28 mouse cellular contexts compared by ENCODE assay signal in the genomic region with DNA sequence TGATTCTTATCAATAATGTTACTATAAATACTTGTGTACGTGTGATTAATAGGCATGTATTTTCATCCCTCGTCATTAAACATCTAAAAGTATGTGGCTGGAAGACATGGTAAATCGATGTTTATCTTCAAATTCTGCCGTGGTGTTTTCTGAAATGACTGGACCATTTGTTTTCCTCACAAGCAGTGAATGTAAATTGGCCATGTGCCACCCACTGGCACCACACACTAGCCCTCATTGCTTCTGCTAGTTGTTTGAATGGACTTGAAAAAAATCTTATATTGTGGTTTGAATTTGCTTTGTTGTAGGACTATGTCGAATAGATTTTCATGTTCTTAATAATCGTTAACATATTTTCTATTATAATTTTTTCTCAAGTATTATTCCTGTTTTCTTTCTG. TPM values are rescaled to one million over a fixed set of nuclear protein-coding genes. Genes with fewer than 3 reads are reported as not detected.
DNase-seq lines count a peak whose midpoint lies in the region; ATAC-seq and TF ChIP-seq lines count a peak whose summit lies in the region.
"Had no signal": no experiment of that assay in that cellular context is flagged by ENCODE, and none has a peak within 500 bp of the region (broad histone marks: within the 10 kb centered on the region; RNA-seq: fewer than 3 reads in every experiment).

No protein-coding gene starts in this region.

- no peak overlapping the region for H3K4me3 ChIP-seq in forebrain, embryonic 14.5 days (ENCODE audit: low read depth, low read length)
- H3K4me3 ChIP-seq in forebrain, embryonic 10.5 days = no peak overlapping the region
- H3K4me3 ChIP-seq in hindbrain, postnatal 0 days (ENCODE audit: low read length) = no peak overlapping the region
- no peak overlapping the region for H3K4me3 ChIP-seq in hindbrain, embryonic 11.5 days (ENCODE audit: low read depth, low read length)
- no peak overlapping the region for H3K4me3 ChIP-seq in midbrain, embryonic 14.5 days (replicated peaks; ENCODE audit: low read depth, low read length)
- H3K4me3 ChIP-seq in midbrain, embryonic 10.5 days = no peak overlapping the region
- H3K4me3 ChIP-seq: embryonic facial prominence, embryonic 12.5 days; embryonic facial prominence, embryonic 15.5 days; forebrain, embryonic 12.5 days; heart, embryonic 10.5 days; heart, embryonic 13.5 days; hindbrain, embryonic 13.5 days had no signal

- 76% methylated on average over 6 of the region's 6 CpGs for WGBS in forebrain, embryonic 14.5 days
- 89% methylated on average over 6 of the region's 6 CpGs for WGBS in forebrain, embryonic 10.5 days
- WGBS in hindbrain, postnatal 0 days = 68% methylated on average over 6 of the region's 6 CpGs
- 83% methylated on average over 6 of the region's 6 CpGs for WGBS in hindbrain, embryonic 11.5 days
- 87% methylated on average over 6 of the region's 6 CpGs for WGBS in midbrain, embryonic 14.5 days
- WGBS in midbrain, embryonic 10.5 days = 89% methylated on average over 6 of the region's 6 CpGs

- H3K36me3 ChIP-seq in forebrain, embryonic 14.5 days (ENCODE audit: control insufficient read depth, insufficient read depth, low read length) = no peaks in the 10 kb centered on the region
- no peaks in the 10 kb centered on the region for H3K36me3 ChIP-seq in forebrain, embryonic 10.5 days (replicated peaks)
- no peaks in the 10 kb centered on the region for H3K36me3 ChIP-seq in hindbrain, postnatal 0 days (ENCODE audit: insufficient read depth, low read length)
- H3K36me3 ChIP-seq in hindbrain, embryonic 11.5 days (ENCODE audit: control insufficient read depth, insufficient read depth, low read length) = no peaks in the 10 kb centered on the region
- no peaks in the 10 kb centered on the region for H3K36me3 ChIP-seq in midbrain, embryonic 14.5 days (ENCODE audit: control insufficient read depth, insufficient read depth, low read length)
- no peaks in the 10 kb centered on the region for H3K36me3 ChIP-seq in midbrain, embryonic 10.5 days
- H3K36me3 ChIP-seq: embryonic facial prominence, embryonic 12.5 days; embryonic facial prominence, embryonic 15.5 days; forebrain, embryonic 12.5 days; heart, embryonic 10.5 days; heart, embryonic 13.5 days; hindbrain, embryonic 13.5 days had no signal

- H3K9ac ChIP-seq in forebrain, embryonic 14.5 days (ENCODE audit: low read length) = no peak overlapping the region
- no peak overlapping the region for H3K9ac ChIP-seq in hindbrain, postnatal 0 days (replicated peaks; ENCODE audit: low read length)
- no peak overlapping the region for H3K9ac ChIP-seq in hindbrain, embryonic 11.5 days (ENCODE audit: low read depth, low read length)
- no peak overlapping the region for H3K9ac ChIP-seq in midbrain, embryonic 14.5 days (replicated peaks; ENCODE audit: low read length)
- H3K9ac ChIP-seq: embryonic facial prominence, embryonic 12.5 days; embryonic facial prominence, embryonic 15.5 days; forebrain, embryonic 12.5 days; heart, embryonic 13.5 days; hindbrain, embryonic 13.5 days had no signal

- no peaks in the 10 kb centered on the region for H3K27me3 ChIP-seq in forebrain, embryonic 14.5 days (replicated peaks; ENCODE audit: control insufficient read depth, insufficient read depth, low read length)
- no peaks in the 10 kb centered on the region for H3K27me3 ChIP-seq in forebrain, embryonic 10.5 days (ENCODE audit: poor library complexity, severe bottlenecking)
- no peaks in the 10 kb centered on the region for H3K27me3 ChIP-seq in hindbrain, postnatal 0 days (ENCODE audit: insufficient read depth, low read length)
- no peaks in the 10 kb centered on the region for H3K27me3 ChIP-seq in hindbrain, embryonic 11.5 days (ENCODE audit: control insufficient read depth, insufficient read depth, low read length)
- no peaks in the 10 kb centered on the region for H3K27me3 ChIP-seq in midbrain, embryonic 14.5 days (ENCODE audit: control insufficient read depth, insufficient read depth, low read length)
- no peaks in the 10 kb centered on the region for H3K27me3 ChIP-seq in midbrain, embryonic 10.5 days (ENCODE audit: low read depth, poor library complexity, severe bottlenecking)
- H3K27me3 ChIP-seq: embryonic facial prominence, embryonic 12.5 days; embryonic facial prominence, embryonic 15.5 days; forebrain, embryonic 12.5 days; heart, embryonic 13.5 days; hindbrain, embryonic 13.5 days had no signal

- H3K4me1 ChIP-seq in forebrain, embryonic 14.5 days (ENCODE audit: control insufficient read depth, insufficient read depth, low read length) = no peaks in the 10 kb centered on the region
- H3K4me1 ChIP-seq in forebrain, embryonic 10.5 days = no peaks in the 10 kb centered on the region
- no peaks in the 10 kb centered on the region for H3K4me1 ChIP-seq in hindbrain, postnatal 0 days (ENCODE audit: insufficient read depth, low read length)
- H3K4me1 ChIP-seq in hindbrain, embryonic 11.5 days (replicated peaks; ENCODE audit: control insufficient read depth, insufficient read depth, low read length) = no peaks in the 10 kb centered on the region
- H3K4me1 ChIP-seq in midbrain, embryonic 14.5 days (ENCODE audit: control insufficient read depth, insufficient read depth, low read length) = no peaks in the 10 kb centered on the region
- H3K4me1 ChIP-seq in midbrain, embryonic 10.5 days = no peaks in the 10 kb centered on the region
- H3K4me1 ChIP-seq: embryonic facial prominence, embryonic 12.5 days; embryonic facial prominence, embryonic 15.5 days; forebrain, embryonic 12.5 days; heart, embryonic 10.5 days; heart, embryonic 13.5 days; hindbrain, embryonic 13.5 days had no signal

- no peak for TF ChIP-seq CTCF in hindbrain, postnatal 0 days (IDR thresholded peaks at IDR 0.05; ENCODE audit: low read depth)
- no peak for TF ChIP-seq CTCF in brain, embryonic 14.5 days (IDR thresholded peaks at IDR 0.05; ENCODE audit: borderline replicate concordance, extremely low read depth, insufficient read depth, insufficient read length)

- ATAC-seq in forebrain, embryonic 14.5 days = no peak
- ATAC-seq in hindbrain, postnatal 0 days = no peak
- no peak for ATAC-seq in hindbrain, embryonic 11.5 days (ENCODE audit: low FRiP score)
- ATAC-seq in midbrain, embryonic 14.5 days (ENCODE audit: low FRiP score, low TSS enrichment) = no peak
- ATAC-seq: activated CD4-positive, CD25-positive, alpha-beta regulatory T cell, adult 4 months; CD4-positive, CD25-positive, alpha-beta regulatory T cell, adult 4 months; forebrain, embryonic 16.5 days; intestine, postnatal 0 days had no signal

- TF ChIP-seq POLR2A in brain, embryonic 14.5 days (IDR thresholded peaks at IDR 0.05; ENCODE audit: borderline replicate concordance, extremely low read depth, insufficient read depth, insufficient read length, poor library complexity, severe bottlenecking) = no peak

- no peak overlapping the region for H3K27ac ChIP-seq in forebrain, embryonic 14.5 days (ENCODE audit: low read depth, low read length)
- H3K27ac ChIP-seq in forebrain, embryonic 10.5 days = no peak overlapping the region
- H3K27ac ChIP-seq in hindbrain, postnatal 0 days = no peak overlapping the region
- no peak overlapping the region for H3K27ac ChIP-seq in hindbrain, embryonic 11.5 days (ENCODE audit: low read depth, low read length)
- H3K27ac ChIP-seq in midbrain, embryonic 14.5 days (replicated peaks; ENCODE audit: low read depth, low read length) = no peak overlapping the region
- H3K27ac ChIP-seq in midbrain, embryonic 10.5 days (replicated peaks) = no peak overlapping the region
- H3K27ac ChIP-seq: embryonic facial prominence, embryonic 12.5 days; embryonic facial prominence, embryonic 15.5 days; forebrain, embryonic 12.5 days; heart, embryonic 10.5 days; heart, embryonic 13.5 days; hindbrain, embryonic 13.5 days had no signal

- no peaks in the 10 kb centered on the region for H3K9me3 ChIP-seq in forebrain, embryonic 14.5 days (replicated peaks; ENCODE audit: control insufficient read depth, low read length)
- H3K9me3 ChIP-seq in forebrain, embryonic 10.5 days = peaks cover 5% of the 10 kb centered on the region; the same call in 1 of the 2 replicates
- H3K9me3 ChIP-seq in hindbrain, postnatal 0 days (ENCODE audit: low read length) = no peaks in the 10 kb centered on the region
- no peaks in the 10 kb centered on the region for H3K9me3 ChIP-seq in hindbrain, embryonic 11.5 days (ENCODE audit: control insufficient read depth, low read length)
- H3K9me3 ChIP-seq in midbrain, embryonic 14.5 days (ENCODE audit: control insufficient read depth, low read length) = 0 out of 2 replicates have a peak, but pooled peaks cover 4% of the 10 kb centered on the region
- peaks cover 9% of the 10 kb centered on the region; the same call in 1 of the 2 replicates for H3K9me3 ChIP-seq in midbrain, embryonic 10.5 days (replicated peaks)
- H3K9me3 ChIP-seq: embryonic facial prominence, embryonic 15.5 days; forebrain, embryonic 12.5 days; heart, embryonic 10.5 days had no signal

- no peak overlapping the region for H3K4me2 ChIP-seq in forebrain, embryonic 14.5 days (ENCODE audit: low read length)
- H3K4me2 ChIP-seq in hindbrain, postnatal 0 days (ENCODE audit: low read depth, low read length) = no peak overlapping the region
- no peak overlapping the region for H3K4me2 ChIP-seq in hindbrain, embryonic 11.5 days (replicated peaks; ENCODE audit: low read depth, low read length)
- H3K4me2 ChIP-seq in midbrain, embryonic 14.5 days (ENCODE audit: low read length) = no peak overlapping the region
- H3K4me2 ChIP-seq: embryonic facial prominence, embryonic 12.5 days; embryonic facial prominence, embryonic 15.5 days; forebrain, embryonic 12.5 days; heart, embryonic 13.5 days; hindbrain, embryonic 13.5 days had no signal

- peak; percentile 13 for DNase-seq in forebrain, embryonic 14.5 days (ENCODE audit: low spot score)
- DNase-seq in forebrain, embryonic 10.5 days (ENCODE audit: extremely low spot score, low spot score) = no peak
- DNase-seq in hindbrain, postnatal 0 days (ENCODE audit: low spot score) = peak; percentile 45
- DNase-seq in hindbrain, embryonic 11.5 days (ENCODE audit: low spot score) = no peak
- peak; percentile 14 for DNase-seq in midbrain, embryonic 14.5 days
- no peak for DNase-seq in midbrain, embryonic 10.5 days (ENCODE audit: low spot score)
- peak; percentile 25 for DNase-seq in brain, embryonic 14.5 days (ENCODE audit: low read depth)
- DNase-seq in layer of hippocampus, postnatal 14 days (ENCODE audit: low spot score in 2 of 2) = no peak
- DNase-seq: adrenal gland, adult 8-10 months; adrenal gland, postnatal 25 days; cerebellum, adult 18-20 months; cerebellum, postnatal 25 days; gastrocnemius, postnatal 14 days; heart, adult 18-20 months; heart, postnatal 14 days; heart, postnatal 4 days had no signal

RNA-seq across cellular contexts. Expression of a gene that starts 30.5 kb away (rescaled TPM):
- 0.08 and 0.15 TPM in 2 replicates for polyA plus RNA-seq in forebrain, embryonic 14.5 days (2014; fragmentation: Nextera tagmentation; extraction: Ambion mirVana)
- polyA plus RNA-seq in forebrain, embryonic 10.5 days (2016; fragmentation: Nextera tagmentation; extraction: Ambion mirVana) = 0.06 TPM in 1 of 2 replicates, not detected in the other
- 0.26 and 0.65 TPM in 2 replicates for total RNA-seq in hindbrain, postnatal 0 days (2014; rRNA removed)
- polyA plus RNA-seq in hindbrain, postnatal 0 days (2015; fragmentation: Nextera tagmentation; extraction: Ambion mirVana) = 0.09 and 0.16 TPM in 2 replicates
- polyA plus RNA-seq in hindbrain, embryonic 11.5 days (2014; fragmentation: Nextera tagmentation; extraction: Ambion mirVana) = not detected in 2 replicates
- polyA plus RNA-seq in midbrain, embryonic 14.5 days (2014; fragmentation: Nextera tagmentation; extraction: Ambion mirVana) = 0.05 and 0.16 TPM in 2 replicates
- polyA plus RNA-seq in midbrain, embryonic 10.5 days (2016; fragmentation: Nextera tagmentation; extraction: Ambion mirVana) = 0.06 TPM in 1 of 2 replicates, not detected in the other
- polyA plus RNA-seq in brain, embryonic 14.5 days (2012; rRNA removed) = 0.06 and 0.08 TPM in 2 replicates
- total RNA-seq in layer of hippocampus, postnatal 14 days (2021) = not detected
- total RNA-seq: MEL had no signal
- polyA plus RNA-seq: C2C12; hindbrain, embryonic 13.5 days had no signal

Comparison
In these comparisons a context has a peak if more than half of its experiments do, and no peak if none do; other contexts are left out.
1. DNase-seq: peak in forebrain, embryonic 14.5 days (single experiment), hindbrain, postnatal 0 days (single experiment), midbrain, embryonic 14.5 days (single experiment) and brain, embryonic 14.5 days (single experiment); none in forebrain, embryonic 10.5 days (single experiment), hindbrain, embryonic 11.5 days (single experiment), midbrain, embryonic 10.5 days (single experiment) and layer of hippocampus, postnatal 14 days (0 of 2).